Mouse (Mus musculus) spleen, postnatal 10 days (tissue): Measurements from ENCODE around the gene Enox1.

Experiments
- DNase-seq, 2 experiments: peaks; one replicate each; pipeline ENCODE4 v3.0.0; 2021 to 2022; ENCODE audit warnings: low spot score in 2 of 2

Enox1 gene

DNA sequence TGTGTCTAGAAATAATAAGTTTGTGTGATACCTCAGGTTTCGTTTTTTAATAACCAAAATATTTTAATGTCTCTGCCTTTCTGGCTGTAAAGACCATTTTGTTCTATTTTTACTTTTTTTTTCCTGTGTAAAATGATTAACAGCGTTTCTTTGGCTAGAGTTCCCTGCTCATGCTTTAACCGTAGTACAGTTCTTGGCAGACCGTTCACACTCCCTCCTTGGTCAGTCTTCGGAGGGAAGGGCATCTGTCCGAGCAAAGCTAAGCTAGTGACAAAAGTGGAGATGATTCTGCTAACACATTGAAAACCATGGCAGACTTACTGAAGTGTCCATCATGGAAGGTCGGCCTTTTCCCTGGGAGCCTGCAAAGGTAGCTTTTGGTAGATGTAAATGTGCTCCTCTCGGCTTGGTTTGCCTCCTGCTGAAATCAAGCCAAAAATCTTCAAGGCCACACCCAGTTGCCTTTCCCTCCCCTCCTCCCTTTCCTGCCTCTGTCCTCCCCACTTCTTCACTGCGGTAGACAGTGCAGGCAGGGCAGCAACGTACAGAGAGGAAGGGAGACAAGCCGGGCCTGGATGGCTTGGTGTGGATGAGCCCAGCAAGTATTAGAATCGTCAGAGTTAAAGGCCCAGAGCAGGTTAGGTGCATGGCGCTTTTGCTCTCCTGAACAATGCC is 461.7 kb downstream of the Enox1 start:
- DNase-seq, result no peak

DNA sequence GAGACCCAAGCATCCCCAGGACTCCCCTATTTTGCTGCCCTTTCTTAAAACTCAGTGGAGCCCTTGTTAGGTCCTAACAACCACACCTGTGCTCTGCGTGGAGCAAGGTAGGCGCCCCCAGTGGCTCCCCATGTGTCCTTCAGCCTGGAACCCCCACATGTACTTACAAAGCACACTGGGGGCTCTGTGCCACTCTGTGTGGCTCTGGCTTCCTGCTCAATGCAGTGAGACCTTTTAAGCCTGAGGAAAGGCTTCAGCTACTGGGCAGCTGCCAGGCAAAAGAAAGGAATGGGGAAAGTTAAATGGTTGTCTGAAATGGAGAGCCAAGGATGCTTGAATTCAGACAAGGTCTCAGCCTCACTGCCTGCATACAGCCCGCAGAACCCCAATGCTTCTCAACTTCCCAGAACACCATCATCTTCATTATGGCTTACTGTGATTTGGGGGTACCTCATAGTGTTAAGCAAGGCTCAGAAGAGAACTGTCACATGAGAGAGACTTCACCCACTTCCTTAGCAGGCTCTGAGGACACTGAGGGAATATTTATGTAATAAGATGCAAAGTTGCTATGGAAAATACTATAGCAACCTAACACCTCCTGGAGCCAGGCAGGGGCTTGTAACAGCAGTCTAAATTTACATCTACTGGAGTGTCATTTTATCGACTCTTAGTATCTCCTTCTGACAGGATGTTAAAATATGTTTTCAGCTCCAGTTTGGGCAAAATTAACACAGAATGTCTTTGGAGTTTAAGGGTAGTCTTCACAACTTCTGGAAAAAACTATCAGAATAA is 465.1 kb downstream of the Enox1 start:
- no peak for DNase-seq

DNA sequence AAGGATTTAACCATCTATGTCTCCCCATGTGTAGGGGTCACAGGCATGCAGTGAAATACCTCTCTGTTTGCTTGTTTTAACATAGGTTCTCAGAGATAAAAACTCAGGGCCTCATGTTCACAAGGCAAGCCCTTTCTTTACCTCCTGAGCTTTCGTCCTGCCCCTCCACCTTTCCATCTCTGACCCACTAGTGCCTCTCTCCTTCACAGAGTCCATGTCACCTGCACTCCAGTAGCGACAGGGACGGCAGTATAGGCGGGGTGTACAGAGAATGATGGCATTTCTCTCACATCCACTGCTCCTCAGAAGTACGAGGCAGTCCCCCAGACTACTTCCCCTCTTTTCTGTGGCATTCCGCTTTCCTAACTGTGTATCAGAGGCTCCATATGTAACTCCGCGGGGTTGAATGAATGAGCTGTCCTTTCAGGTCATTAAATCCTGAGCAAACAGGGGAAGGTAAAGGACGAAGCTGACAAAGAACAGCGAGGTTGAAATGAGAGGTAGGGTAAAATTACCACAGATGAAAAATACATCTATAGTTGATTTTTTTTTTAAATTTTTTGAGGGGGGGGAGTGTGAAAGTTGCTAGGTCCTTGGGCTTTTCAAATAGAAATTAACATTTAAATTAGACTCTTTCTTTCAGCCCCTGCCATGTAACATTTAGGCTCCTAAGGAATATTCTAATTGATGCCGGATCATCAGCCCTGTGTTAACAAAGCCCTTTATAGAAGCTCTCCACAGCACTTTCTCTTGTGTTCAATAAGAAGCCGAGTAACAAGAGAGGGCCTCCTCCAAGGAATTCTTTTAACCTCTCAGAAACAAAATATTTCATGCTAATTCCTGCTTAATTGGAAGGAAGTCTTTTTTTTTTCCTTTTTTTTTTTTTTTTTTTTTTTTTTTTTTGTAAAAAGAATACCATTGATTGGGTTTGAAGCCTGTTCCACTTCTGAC is 470.3 kb downstream of the Enox1 start:
- no peak for DNase-seq

DNA sequence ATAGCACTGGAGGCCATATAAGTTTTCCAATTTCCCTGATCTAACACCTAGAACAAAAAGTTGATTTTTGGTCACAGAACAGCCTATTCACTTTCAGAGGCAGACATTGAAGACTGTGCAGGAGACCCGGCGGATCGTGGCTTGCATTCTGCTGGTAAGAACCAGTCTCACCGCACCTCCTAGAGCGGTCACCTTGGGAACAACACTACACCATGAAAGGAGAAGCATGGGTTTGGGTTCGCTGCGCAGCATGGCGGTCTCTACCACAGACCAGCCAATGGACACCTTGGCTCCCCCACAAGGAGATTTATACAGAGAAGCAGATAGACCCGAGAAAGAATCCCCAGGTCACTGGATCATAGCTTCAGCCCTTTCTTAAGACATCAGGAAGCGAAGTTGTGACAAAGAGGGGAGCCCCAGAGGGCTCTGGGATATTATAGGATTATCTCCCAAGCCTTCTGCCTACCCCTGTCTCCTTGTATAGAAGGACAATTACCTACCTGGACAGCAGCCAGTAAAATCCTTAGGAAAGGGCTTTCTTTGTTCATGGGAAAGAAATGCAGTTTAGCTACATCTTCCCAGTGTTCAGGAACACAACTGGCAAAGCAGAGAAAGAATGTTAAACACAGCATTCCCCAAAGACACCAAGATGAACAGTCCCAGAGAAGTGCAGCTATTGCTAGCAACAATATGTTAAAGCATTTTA is 476.1 kb downstream of the Enox1 start:
- no peak for DNase-seq

DNA sequence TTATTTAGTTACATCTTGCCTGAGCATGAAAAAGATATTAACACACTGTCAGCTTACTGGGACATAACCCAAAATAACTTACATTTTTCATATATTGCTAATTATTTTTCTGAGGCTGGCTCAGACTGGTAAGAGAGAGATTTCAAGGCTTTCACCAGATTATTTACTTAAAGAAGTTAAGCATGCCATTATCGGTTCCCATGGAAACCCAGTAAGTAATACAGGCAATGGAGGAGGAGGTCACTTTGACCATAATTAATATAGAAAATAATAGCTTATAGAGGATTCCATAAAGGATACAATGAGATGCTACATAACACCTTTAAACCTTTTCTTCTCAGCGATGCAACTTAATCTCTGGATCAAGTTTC is 476.6 kb downstream of the Enox1 start:
- DNase-seq, result no peak

DNA sequence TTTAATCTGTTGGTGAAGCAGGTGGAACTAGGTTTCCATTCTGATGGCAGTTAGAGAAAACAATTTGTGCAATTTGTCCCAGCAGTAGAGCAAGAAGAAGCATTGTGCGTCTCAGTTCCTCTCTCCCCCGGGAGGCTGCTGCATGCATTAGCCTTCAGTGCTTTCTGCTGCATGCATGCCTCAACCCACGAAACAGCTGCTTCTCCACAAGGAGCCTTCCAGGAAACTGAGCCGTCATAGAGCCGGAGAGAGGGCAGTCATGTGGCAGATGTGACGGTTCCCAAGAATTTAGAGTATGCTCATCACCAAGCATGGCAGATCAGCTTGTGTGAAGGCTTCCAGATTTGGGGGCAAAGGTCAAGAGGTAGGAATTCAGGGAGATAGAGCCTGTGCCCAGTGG is 480.4 kb downstream of the Enox1 start:
- no peak for DNase-seq

DNA sequence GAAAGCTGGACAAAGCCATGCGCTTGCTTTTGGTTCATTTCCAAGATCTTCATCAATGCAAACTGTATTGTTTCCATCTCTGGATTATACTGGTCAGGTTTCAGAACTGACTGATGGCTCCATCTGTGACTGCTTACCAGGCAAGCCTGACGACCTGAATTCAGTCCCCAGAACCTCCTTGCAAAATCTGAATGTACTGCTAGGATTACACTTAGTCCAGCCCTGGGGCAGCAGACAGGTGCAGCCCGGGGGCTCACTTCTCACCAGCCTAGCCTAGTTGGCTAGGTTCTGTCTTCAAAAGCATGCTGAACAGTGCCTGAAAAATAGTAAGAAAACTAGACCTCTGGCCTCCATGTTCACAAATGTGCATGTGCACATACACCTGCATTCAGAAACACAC is 481.6 kb downstream of the Enox1 start:
- DNase-seq, result no peak

DNA sequence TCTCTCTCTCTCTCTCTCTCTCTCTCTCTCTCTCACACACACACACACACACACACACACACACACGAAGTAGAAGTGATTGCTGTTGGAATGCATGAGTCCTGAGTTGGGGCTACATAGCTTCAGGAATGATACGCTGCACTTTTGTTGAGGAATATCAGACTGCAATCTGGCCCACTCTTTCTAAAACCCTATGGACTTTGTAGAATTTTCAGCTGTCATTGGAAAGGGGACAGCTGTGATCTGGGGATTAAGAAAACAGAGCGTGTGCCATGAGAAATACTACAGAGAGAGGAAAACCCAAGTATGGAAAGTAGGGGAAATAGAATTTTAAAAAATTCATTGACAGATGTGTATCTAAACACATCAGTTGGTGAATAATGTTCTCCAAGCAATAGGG is 482.1 kb downstream of the Enox1 start:
- no peak for DNase-seq

DNA sequence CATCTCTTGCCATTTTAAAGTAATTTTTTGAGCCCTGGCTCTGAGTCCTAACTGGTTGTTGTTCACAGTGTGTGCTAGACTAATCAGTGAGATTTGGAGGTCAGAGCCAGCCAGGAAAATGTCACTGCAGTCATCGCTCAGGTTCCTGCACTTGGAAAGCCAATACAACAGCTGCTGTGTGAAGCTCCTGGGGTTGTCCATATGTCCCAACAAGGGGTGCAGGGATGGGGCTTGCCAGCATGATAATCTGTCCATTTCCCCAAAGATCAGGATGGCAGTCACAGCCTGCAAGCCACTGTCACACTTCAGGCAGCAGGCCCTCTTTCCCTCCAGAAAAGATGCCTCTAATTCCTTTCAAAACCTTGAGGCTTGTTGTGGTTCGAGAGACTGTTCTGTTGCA is 483.0 kb downstream of the Enox1 start:
- no peak for DNase-seq

DNA sequence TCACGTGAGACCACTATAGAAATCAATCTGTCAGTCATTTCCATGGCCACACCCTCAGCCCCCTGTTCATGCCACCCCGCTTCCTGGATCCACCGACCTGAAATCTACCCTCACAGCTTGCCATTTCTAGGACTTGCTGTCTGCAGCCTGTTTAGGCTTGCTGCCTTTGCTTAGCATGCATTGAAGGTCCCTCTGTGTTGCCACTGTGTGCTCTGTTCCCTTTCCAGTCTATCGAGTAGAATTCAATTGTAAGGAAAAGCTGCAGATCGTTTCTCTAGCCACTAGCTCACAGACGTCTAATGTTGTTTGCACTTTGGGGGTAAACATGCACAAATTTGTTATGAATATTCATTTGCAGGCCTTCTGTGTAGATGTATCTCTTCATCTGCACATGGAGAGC is 485.8 kb downstream of the Enox1 start:
- DNase-seq, result no peak

DNA sequence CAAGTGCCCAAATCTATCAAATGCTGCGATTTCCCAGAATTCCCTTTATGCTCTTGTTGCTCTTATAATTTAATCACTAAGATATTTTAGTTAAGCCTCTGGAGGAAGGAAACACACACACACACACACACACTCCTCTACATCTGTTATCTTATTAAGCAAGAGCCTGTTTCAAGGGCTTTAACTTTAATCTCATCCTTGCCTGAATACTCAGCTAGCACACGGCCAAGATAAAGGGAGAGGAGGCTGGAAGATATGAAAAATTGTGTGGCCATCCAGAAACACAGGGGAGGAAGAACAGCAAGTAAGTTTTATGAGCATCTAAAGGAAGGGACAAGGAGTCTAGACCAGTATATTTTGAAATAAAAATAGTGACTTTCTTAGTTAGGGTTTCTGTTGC is 489.6 kb downstream of the Enox1 start:
- no peak for DNase-seq

DNA sequence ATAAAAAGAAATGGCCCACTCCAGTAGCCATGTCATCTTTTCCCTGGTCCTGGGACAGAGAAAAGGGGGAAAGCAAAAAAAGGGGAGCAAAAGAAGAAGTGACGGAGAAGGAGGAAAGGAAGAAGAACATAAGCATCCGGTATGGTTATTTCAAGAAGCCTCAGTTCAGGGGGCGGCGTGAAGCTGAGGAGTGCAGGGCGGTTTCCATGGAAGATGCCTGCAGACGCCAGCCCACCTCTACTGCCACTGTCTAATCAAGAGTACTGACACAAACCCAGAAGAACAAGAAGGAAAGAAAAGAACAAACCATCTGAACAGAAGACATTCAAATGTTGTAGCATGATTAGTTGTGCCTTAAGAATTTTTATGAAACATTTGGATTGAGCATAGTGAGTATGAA is 490.5 kb downstream of the Enox1 start:
- no peak for DNase-seq

DNA sequence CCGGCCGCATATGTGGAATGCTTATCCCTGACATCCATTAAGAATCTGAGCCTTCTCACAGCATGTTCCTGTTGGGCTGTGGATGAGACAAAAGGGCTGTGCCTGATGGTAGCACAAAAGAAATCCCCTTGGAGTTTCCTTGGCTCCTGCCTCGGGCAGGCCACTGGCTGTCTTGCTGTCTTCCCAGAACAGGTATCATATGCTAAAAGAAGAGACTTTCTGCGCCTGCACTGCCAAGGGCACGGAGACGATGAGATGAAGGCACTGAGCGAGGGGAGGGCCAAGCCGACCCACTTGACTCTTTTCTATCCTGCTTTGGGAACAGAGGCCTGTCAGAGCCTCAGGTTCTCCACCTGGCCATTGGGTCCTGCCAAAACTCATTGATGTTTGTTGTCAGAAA is 491.7 kb downstream of the Enox1 start:
- no peak for DNase-seq

DNA sequence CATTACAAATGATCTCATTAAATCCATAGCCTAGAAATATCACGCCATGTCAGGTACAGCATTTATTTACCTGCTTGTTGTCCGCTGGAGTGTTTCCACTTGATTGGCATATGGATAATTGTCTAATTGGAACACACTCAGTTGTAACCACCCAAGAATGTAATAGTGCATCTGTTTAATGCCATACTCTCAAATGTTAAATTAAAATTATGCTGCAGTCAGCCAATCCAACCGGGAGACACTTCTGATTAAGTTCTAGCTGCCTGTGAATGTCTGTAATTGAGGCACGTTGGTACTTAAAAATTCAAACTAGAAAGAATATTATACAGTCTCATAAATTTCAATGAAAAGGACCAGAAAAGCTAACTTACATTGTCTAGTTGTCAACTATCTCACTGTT is 502.2 kb downstream of the Enox1 start:
- no peak for DNase-seq

DNA sequence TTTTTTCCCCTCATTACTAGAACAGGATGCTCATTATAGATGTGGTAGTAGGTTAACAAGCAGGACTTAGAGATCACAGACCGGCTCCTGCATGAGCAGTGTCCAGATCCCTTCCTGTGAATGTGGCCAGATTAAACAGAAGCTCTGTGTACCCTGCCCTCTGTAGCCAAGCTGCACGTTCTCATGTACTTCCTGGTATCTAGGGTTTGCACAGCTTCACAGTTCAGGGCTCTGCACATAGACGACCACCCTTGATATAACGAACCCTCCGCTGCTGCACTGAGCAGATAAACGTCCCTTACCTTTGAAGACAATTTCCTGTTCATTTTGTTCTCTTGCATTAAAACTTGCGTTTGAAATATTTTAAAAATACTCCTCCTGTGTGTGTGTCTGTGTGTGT is 505.7 kb downstream of the Enox1 start:
- DNase-seq, result no peak

DNA sequence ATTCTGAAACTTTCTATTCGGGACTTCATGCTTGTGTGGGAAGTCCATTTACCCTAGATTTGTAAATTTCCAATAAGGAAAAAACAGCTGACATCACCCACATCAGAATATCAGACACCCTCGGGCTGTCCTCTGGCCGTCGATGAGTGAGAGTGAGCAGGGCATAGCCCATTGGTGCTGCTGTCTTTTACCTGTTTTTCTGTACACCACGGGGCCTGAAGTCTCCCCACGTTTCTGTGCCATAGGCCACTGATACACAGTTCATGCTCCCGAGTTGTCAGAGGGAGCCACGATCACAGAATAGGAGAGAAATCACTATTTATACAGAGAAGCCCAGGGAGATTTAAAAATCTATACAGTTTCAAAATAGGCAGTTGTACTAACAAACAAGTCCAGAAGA is 506.4 kb downstream of the Enox1 start:
- no peak for DNase-seq

DNA sequence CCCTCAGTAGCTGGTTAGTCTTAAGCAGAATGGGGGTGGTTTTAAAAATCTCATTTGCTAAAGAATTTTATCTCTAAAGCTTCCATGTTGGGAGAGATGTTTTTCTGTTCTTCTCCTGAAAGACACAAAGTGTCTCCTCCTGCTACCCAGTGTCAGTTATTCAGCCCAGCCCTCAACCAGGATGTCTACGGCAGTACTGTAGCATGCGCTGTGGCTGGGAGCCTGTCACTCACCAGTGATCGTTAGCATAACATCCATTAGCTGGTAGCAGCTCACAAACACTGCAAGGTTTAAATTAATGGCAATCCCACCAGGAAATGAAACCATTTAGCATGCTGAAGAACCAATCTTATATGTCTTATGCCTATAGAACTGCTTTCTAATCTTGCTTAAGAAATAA is 511.5 kb downstream of the Enox1 start:
- no peak for DNase-seq

DNA sequence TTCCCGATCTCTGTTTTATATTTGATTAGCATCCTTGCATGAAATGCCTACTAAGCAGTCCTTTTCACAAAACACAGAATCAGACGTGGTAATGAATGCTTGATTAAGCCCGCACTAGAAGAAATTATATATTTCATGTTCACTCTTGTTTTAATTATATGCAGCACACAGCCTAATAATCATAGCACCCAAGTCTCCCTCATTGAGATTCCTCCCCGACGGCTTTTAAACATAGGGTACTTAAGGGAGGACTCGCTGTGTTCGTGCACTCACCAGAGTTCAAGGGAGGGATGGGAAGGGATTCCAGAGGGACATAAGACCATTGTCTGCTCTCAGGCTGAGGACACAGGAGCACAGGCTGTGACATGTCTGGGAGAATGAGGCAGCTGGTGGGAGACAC is 512.9 kb downstream of the Enox1 start:
- no peak for DNase-seq

DNA sequence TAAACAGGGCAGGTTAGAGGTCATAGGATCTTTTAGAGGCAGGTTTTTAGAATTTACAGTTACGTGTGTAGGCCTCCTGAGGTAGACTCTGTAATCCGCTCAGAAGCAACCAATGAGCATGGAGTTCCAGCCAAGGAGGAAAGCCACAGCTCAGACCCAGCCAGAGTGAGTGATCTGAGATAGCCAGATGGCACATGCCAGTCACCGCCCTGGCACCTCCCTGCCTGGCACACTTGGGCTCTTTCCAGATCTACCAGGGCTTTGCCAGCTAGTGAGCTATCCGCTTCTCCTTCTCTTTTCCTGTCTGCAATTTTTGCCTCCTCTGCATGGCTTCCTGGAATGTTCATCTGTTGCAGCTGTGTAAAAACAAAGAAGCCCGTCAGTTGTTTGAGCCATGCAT is 514.4 kb downstream of the Enox1 start:
- DNase-seq, result peak in 1 of 2 experiments; percentile 16

DNA sequence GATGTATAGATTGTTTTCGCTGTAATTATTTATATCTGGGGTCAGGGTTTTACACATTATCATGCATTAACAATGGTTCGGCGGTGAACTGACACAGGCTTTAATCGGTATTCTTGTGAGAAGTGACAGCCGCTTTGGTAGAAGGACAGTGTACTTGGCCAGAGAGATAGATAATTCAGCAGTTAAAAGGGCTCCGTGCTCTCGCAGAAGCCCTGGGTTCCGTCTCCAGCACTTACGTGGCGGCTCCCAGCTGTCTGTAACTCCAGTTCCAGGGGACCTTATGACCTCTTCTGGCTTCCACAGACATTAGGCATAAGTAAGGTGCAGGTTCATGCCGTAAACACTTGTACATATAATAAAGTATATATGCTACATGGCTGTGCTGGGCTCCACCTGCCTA is 515.4 kb downstream of the Enox1 start:
- no peak for DNase-seq

DNA sequence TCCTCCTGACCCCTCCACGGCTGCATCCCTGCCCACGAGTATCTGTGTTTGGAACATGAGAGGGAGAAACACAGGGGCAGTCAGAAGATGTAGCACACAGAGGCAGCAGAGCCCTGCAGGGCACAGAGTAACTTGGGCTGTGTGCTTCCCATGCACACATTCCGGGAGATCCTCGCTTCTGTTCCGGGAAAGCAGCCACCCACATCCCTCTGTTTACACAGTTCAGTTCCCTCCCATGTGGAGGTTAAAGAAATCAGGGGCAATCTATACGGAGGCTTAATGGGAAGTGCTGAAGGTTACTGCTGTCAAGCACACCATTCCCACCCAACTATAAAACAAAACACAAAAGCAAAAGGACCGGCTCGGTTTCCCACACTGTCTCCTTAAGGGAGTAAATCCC is 516.6 kb downstream of the Enox1 start:
- DNase-seq, result no peak

DNA sequence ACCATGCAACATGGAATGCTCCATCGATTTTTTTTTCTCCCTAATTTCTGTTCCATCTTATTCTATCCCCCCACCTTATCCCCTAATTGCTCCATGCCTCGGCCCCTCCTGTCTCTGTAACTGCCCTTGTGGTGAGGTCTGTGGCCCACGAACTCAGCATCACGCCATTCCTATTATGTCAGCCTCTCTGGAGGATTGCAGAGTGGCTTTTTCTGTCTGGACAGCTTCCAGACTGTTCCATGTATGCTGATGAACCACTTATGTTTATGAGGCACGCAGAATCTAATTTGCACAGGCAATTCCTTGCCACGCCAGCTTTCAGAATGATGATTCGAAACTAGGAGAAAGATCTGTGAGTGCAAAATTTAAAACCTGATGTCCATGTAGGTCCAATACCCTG is 521.4 kb downstream of the Enox1 start:
- no peak for DNase-seq
